ENCODE assay signal across 9 mouse cellular contexts in genomic region chr1:89344546-89344945, GRCm38 (mm10).
DNase-seq lines count a peak whose midpoint lies in the region; ATAC-seq and TF ChIP-seq lines count a peak whose summit lies in the region.
"Had no signal": no experiment of that assay in that cellular context is flagged by ENCODE, and none has a peak within 500 bp of the region (broad histone marks: within the 10 kb centered on the region; RNA-seq: fewer than 3 reads in every experiment).

No protein-coding gene starts in this region.

- H3K4me1 ChIP-seq in hindbrain, postnatal 0 days (ENCODE audit: insufficient read depth, low read length), result no peaks in the 10 kb centered on the region
- H3K4me1 ChIP-seq in hindbrain, embryonic 16.5 days (ENCODE audit: control insufficient read depth, insufficient read depth, low read depth, low read length), result no peaks in the 10 kb centered on the region
- H3K4me1 ChIP-seq in ES-Bruce4 (ENCODE audit: control insufficient read depth, insufficient read depth, low read length), result no peaks in the 10 kb centered on the region
- H3K4me1 ChIP-seq in liver, embryonic 14.5 days (replicated peaks; ENCODE audit: control insufficient read depth in 2 of 2, insufficient read depth in 2 of 2, low read length in 1 of 2), result no peaks in the 10 kb centered on the region
- H3K4me1 ChIP-seq: limb, embryonic 12.5 days had no signal

- H3K27ac ChIP-seq in hindbrain, postnatal 0 days, result no peak overlapping the region
- no peak overlapping the region for H3K27ac ChIP-seq in hindbrain, embryonic 16.5 days (ENCODE audit: low read depth, low read length)
- H3K27ac ChIP-seq in ES-Bruce4 (ENCODE audit: insufficient read depth, low read length), result no peak overlapping the region
- no peak overlapping the region for H3K27ac ChIP-seq in liver, embryonic 14.5 days
- H3K27ac ChIP-seq: limb, embryonic 12.5 days had no signal

- intact Hi-C loops in gastrocnemius, postnatal 14 days (cut with DNase I; ENCODE audit: low total_unique reads), result no loop called here

- no peaks in the 10 kb centered on the region for H3K9me3 ChIP-seq in hindbrain, postnatal 0 days (ENCODE audit: low read length)
- no peaks in the 10 kb centered on the region for H3K9me3 ChIP-seq in hindbrain, embryonic 16.5 days (ENCODE audit: control insufficient read depth, low read length)
- no peaks in the 10 kb centered on the region for H3K9me3 ChIP-seq in ES-Bruce4 (replicated peaks; ENCODE audit: control insufficient read depth, insufficient read depth, low read length, poor library complexity, severe bottlenecking)
- no peaks in the 10 kb centered on the region for H3K9me3 ChIP-seq in liver, embryonic 14.5 days (ENCODE audit: control insufficient read depth, low read length)
- H3K9me3 ChIP-seq: limb, embryonic 12.5 days had no signal

- H3K9ac ChIP-seq in hindbrain, postnatal 0 days (replicated peaks; ENCODE audit: low read length), result no peak overlapping the region
- H3K9ac ChIP-seq in hindbrain, embryonic 16.5 days (ENCODE audit: low read depth, low read length), result no peak overlapping the region
- H3K9ac ChIP-seq in ES-Bruce4 (ENCODE audit: low read depth, poor library complexity, severe bottlenecking), result no peak overlapping the region
- H3K9ac ChIP-seq in liver, embryonic 14.5 days (replicated peaks), result no peak overlapping the region
- H3K9ac ChIP-seq: limb, embryonic 12.5 days had no signal

- TF ChIP-seq CTCF in hindbrain, postnatal 0 days (IDR thresholded peaks at IDR 0.05; ENCODE audit: low read depth), result peak; percentile 71
- TF ChIP-seq CTCF in ES-Bruce4 (IDR thresholded peaks at IDR 0.05; ENCODE audit: low read depth, low read length), result peak; percentile 90
- peak; percentile 77 for TF ChIP-seq CTCF in liver, embryonic 14.5 days (IDR thresholded peaks at IDR 0.05; ENCODE audit: low read depth)

- DNase-seq in hindbrain, postnatal 0 days (ENCODE audit: low spot score), result no peak
- peak; percentile 8 for DNase-seq in c-Kit-positive CD71-negative TER-119-negative erythroid progenitor cells, embryonic 14.5 days (ENCODE audit: low read depth)
- peak; percentile 33 for DNase-seq in gastrocnemius, postnatal 14 days
- no peak for DNase-seq in liver, embryonic 14.5 days (ENCODE audit: low read depth in 3 of 3, low spot score in 3 of 3)
- DNase-seq in thymus, postnatal 36 days, result peak; percentile 7 to 10
- DNase-seq in layer of hippocampus, adult 8-10 months (ENCODE audit: low spot score in 2 of 2), result no peak

- 42% methylated on average over 6 of the region's 6 CpGs for WGBS in hindbrain, postnatal 0 days
- 43% methylated on average over 6 of the region's 6 CpGs for WGBS in hindbrain, embryonic 16.5 days
- 28% methylated on average over 6 of the region's 6 CpGs for WGBS in liver, embryonic 14.5 days (ENCODE audit: insufficient replicate concordance)

- TF ChIP-seq POLR2A in ES-Bruce4 (IDR thresholded peaks at IDR 0.05; ENCODE audit: insufficient read depth, low read length), result no peak

- no peaks in the 10 kb centered on the region for H3K27me3 ChIP-seq in hindbrain, postnatal 0 days (ENCODE audit: insufficient read depth, low read length)
- H3K27me3 ChIP-seq in hindbrain, embryonic 16.5 days (replicated peaks; ENCODE audit: control insufficient read depth, insufficient read depth, low read length), result no peaks in the 10 kb centered on the region
- H3K27me3 ChIP-seq in ES-Bruce4 (ENCODE audit: control insufficient read depth, insufficient read depth, low read length, poor library complexity, severe bottlenecking), result no peaks in the 10 kb centered on the region
- no peaks in the 10 kb centered on the region for H3K27me3 ChIP-seq in liver, embryonic 14.5 days (ENCODE audit: control insufficient read depth, insufficient read depth, low read length)

- no peak for TF ChIP-seq EP300 in ES-Bruce4 (IDR thresholded peaks at IDR 0.05; ENCODE audit: insufficient read depth, low read depth, low read length)
- no peak for TF ChIP-seq EP300 in liver, embryonic 14.5 days (IDR thresholded peaks at IDR 0.05; ENCODE audit: low read depth)

- no peaks in the 10 kb centered on the region for H3K36me3 ChIP-seq in hindbrain, postnatal 0 days (ENCODE audit: insufficient read depth, low read length)
- H3K36me3 ChIP-seq in hindbrain, embryonic 16.5 days (ENCODE audit: control insufficient read depth, insufficient read depth, low read length), result no peaks in the 10 kb centered on the region
- no peaks in the 10 kb centered on the region for H3K36me3 ChIP-seq in ES-Bruce4 (ENCODE audit: control insufficient read depth, insufficient read depth, low read length, poor library complexity, severe bottlenecking)
- no peaks in the 10 kb centered on the region for H3K36me3 ChIP-seq in liver, embryonic 14.5 days (replicated peaks; ENCODE audit: control insufficient read depth, insufficient read depth, low read depth)
- H3K36me3 ChIP-seq: limb, embryonic 12.5 days had no signal

- no peak overlapping the region for H3K4me2 ChIP-seq in hindbrain, postnatal 0 days (ENCODE audit: low read depth, low read length)
- no peak overlapping the region for H3K4me2 ChIP-seq in hindbrain, embryonic 16.5 days (ENCODE audit: low read length)
- no peak overlapping the region for H3K4me2 ChIP-seq in liver, embryonic 14.5 days (ENCODE audit: low read depth)
- H3K4me2 ChIP-seq: limb, embryonic 12.5 days had no signal

- H3K4me3 ChIP-seq in hindbrain, postnatal 0 days (ENCODE audit: low read length), result no peak overlapping the region
- H3K4me3 ChIP-seq in hindbrain, embryonic 16.5 days (ENCODE audit: low read length), result no peak overlapping the region
- H3K4me3 ChIP-seq in ES-Bruce4 (ENCODE audit: low read depth, low read length), result no peak overlapping the region
- H3K4me3 ChIP-seq in liver, embryonic 14.5 days (ENCODE audit: insufficient read depth in 1 of 2, low read depth in 2 of 2, low read length in 2 of 2), result no peak overlapping the region
- H3K4me3 ChIP-seq: limb, embryonic 12.5 days had no signal

- no peak for ATAC-seq in hindbrain, postnatal 0 days
- ATAC-seq in hindbrain, embryonic 16.5 days, result no peak
- ATAC-seq in liver, embryonic 14.5 days (ENCODE audit: insufficient read depth), result no peak

Comparison
In these comparisons a context has a peak if more than half of its experiments do, and no peak if none do; other contexts are left out.
1. DNase-seq: peak in c-Kit-positive CD71-negative TER-119-negative erythroid progenitor cells, embryonic 14.5 days (single experiment), gastrocnemius, postnatal 14 days (single experiment) and thymus, postnatal 36 days (2 of 2); none in hindbrain, postnatal 0 days (single experiment), liver, embryonic 14.5 days (0 of 3) and layer of hippocampus, adult 8-10 months (0 of 2).
2. Peak in every context shown above with its lines, with median percentiles within 50 percentile points of each other: CTCF ChIP-seq.